Mouse (Mus musculus): ENCODE data around the gene Afmid.
"Not testable (repeated sequence)": the region's sequence is repeated elsewhere in the genome, so short reads cannot be mapped to it uniquely, and the experiment has no call there.

GRCm38 (mm10) chr11:117815850-117816249, 9.9 kb upstream of the Afmid start:
- not testable (repeated sequence) for TF ChIP-seq CTCF, EP300 (IDR thresholded peaks at IDR 0.05)

Data from lung, postnatal 0 days (tissue).